Comparison of ENCODE assay signal across 8 mouse cellular contexts in genomic region chr10:79924998-79925784, GRCm38 (mm10). TPM values are rescaled to one million over a fixed set of nuclear protein-coding genes. Genes with fewer than 3 reads are reported as not detected.
DNase-seq lines count a peak whose midpoint lies in the region; ATAC-seq and TF ChIP-seq lines count a peak whose summit lies in the region.

No protein-coding gene starts in this region.

- no peak overlapping the region for H3K4me3 ChIP-seq in embryonic fibroblast, embryonic 13.5 days (ENCODE audit: insufficient read depth, low read length)
- H3K4me3 ChIP-seq in heart, embryonic 12.5 days, result peak overlapping the region; percentile 94; the same call in 1 of the 2 replicates
- peak overlapping the region; percentile 85; the same call in 1 of the 2 replicates for H3K4me3 ChIP-seq in liver, embryonic 12.5 days

- DNase-seq in 416B (ENCODE audit: low read depth), result peak; percentile 88
- peak; percentile 91 for DNase-seq in adrenal gland, postnatal 25 days
- peak; percentile 96 for DNase-seq in kidney, postnatal 10 days
- peak; percentile 97 for DNase-seq in naive thymus-derived CD4-positive, alpha-beta T cell, adult 2 months (ENCODE audit: low read depth)
- DNase-seq in splenic B cell, adult 2 months (ENCODE audit: low read depth, low spot score), result peak; percentile 94

- peak; percentile 94 for TF ChIP-seq CTCF in embryonic fibroblast, embryonic 13.5 days (IDR thresholded peaks at IDR 0.05; ENCODE audit: borderline replicate concordance, insufficient read depth, low read length)

- ATAC-seq in heart, embryonic 12.5 days (ENCODE audit: insufficient number of reproducible peaks, low FRiP score), result no peak
- ATAC-seq in liver, embryonic 12.5 days, result peak; percentile 2; the same call in 1 of the 2 replicates

- peak overlapping the region; percentile 80 for H3K4me2 ChIP-seq in heart, embryonic 12.5 days
- peak overlapping the region; percentile 96 for H3K4me2 ChIP-seq in liver, embryonic 12.5 days

- H3K9ac ChIP-seq in heart, embryonic 12.5 days, result peak overlapping the region; percentile 96; the same call in 1 of the 2 replicates
- peak overlapping the region; percentile 84; the same call in 1 of the 2 replicates for H3K9ac ChIP-seq in liver, embryonic 12.5 days

- H3K36me3 ChIP-seq in heart, embryonic 12.5 days, result 0 out of 2 replicates have a peak, but pooled peaks cover under 1% of the 10 kb centered on the region
- H3K36me3 ChIP-seq in liver, embryonic 12.5 days, result peaks cover 3% of the 10 kb centered on the region; the same call in 1 of the 2 replicates
- no peaks in the 10 kb centered on the region for H3K36me3 ChIP-seq in splenic B cell, adult 2 months (ENCODE audit: control insufficient read depth, insufficient read depth, low read length, poor library complexity, severe bottlenecking)

- H3K27ac ChIP-seq in embryonic fibroblast, embryonic 13.5 days (ENCODE audit: insufficient read depth, low read length), result no peak overlapping the region
- 0 out of 2 replicates have a peak overlapping the region, but pooled peaks have one; percentile 98 for H3K27ac ChIP-seq in heart, embryonic 12.5 days (ENCODE audit: poor library complexity, severe bottlenecking)
- peak overlapping the region; percentile 88 for H3K27ac ChIP-seq in liver, embryonic 12.5 days

- no peak for TF ChIP-seq POLR2A in embryonic fibroblast, embryonic 13.5 days (IDR thresholded peaks at IDR 0.05; ENCODE audit: low read depth, low read length)

- WGBS in heart, embryonic 12.5 days, result 11% methylated on average over 29 of the region's 29 CpGs
- WGBS in liver, embryonic 12.5 days (ENCODE audit: insufficient replicate concordance), result 14% methylated on average over 29 of the region's 29 CpGs

- H3K9me3 ChIP-seq in heart, embryonic 12.5 days (replicated peaks), result no peaks in the 10 kb centered on the region
- H3K9me3 ChIP-seq in liver, embryonic 12.5 days (replicated peaks), result no peaks in the 10 kb centered on the region

- H3K27me3 ChIP-seq in heart, embryonic 12.5 days (replicated peaks), result peaks cover 37% of the 10 kb centered on the region
- peaks cover 36% of the 10 kb centered on the region for H3K27me3 ChIP-seq in liver, embryonic 12.5 days (replicated peaks)
- no peaks in the 10 kb centered on the region for H3K27me3 ChIP-seq in splenic B cell, adult 2 months (ENCODE audit: control insufficient read depth, insufficient read depth, low read length, poor library complexity, severe bottlenecking)

- H3K4me1 ChIP-seq in embryonic fibroblast, embryonic 13.5 days (ENCODE audit: control insufficient read depth, insufficient read depth, low read length), result no peaks in the 10 kb centered on the region
- peaks cover 44% of the 10 kb centered on the region for H3K4me1 ChIP-seq in heart, embryonic 12.5 days (replicated peaks)
- peaks cover 68% of the 10 kb centered on the region for H3K4me1 ChIP-seq in liver, embryonic 12.5 days

RNA-seq across cellular contexts. Expression of gene Arid3a, which starts 1.7 kb away (rescaled TPM):
- total RNA-seq in adrenal gland, postnatal 25 days (2021), result 5.2 and 5.8 TPM in 2 replicates
- 5.2 and 6.0 TPM in 2 replicates for polyA plus RNA-seq in embryonic fibroblast, embryonic 13.5 days (2011; ENCODE audit: insufficient read length, low read depth, missing spikeins)
- polyA plus RNA-seq in heart, embryonic 12.5 days (2016; fragmentation: Nextera tagmentation; extraction: Ambion mirVana), result 6.3 and 8.3 TPM in 2 replicates
- polyA plus RNA-seq in liver, embryonic 12.5 days (2016; fragmentation: Nextera tagmentation; extraction: Ambion mirVana), result 5.6 and 6.4 TPM in 2 replicates

RNA-seq across cellular contexts. Expression of gene R3hdm4, which starts 4.2 kb away (rescaled TPM):
- total RNA-seq in adrenal gland, postnatal 25 days (2021), result 85.5 and 98.9 TPM in 2 replicates
- 66.3 and 86.3 TPM in 2 replicates for polyA plus RNA-seq in embryonic fibroblast, embryonic 13.5 days (2011; ENCODE audit: insufficient read length, low read depth, missing spikeins)
- polyA plus RNA-seq in heart, embryonic 12.5 days (2016; fragmentation: Nextera tagmentation; extraction: Ambion mirVana), result 92.8 and 97.3 TPM in 2 replicates
- 67.5 and 74.1 TPM in 2 replicates for polyA plus RNA-seq in liver, embryonic 12.5 days (2016; fragmentation: Nextera tagmentation; extraction: Ambion mirVana)

RNA-seq across cellular contexts. Expression of gene Kiss1r, which starts 8.4 kb away (rescaled TPM):
- 1.1 and 2.3 TPM in 2 replicates for total RNA-seq in adrenal gland, postnatal 25 days (2021)
- 0.44 TPM in 1 of 2 replicates, not detected in the other for polyA plus RNA-seq in embryonic fibroblast, embryonic 13.5 days (2011; ENCODE audit: insufficient read length, low read depth, missing spikeins)
- 0.45 and 0.55 TPM in 2 replicates for polyA plus RNA-seq in heart, embryonic 12.5 days (2016; fragmentation: Nextera tagmentation; extraction: Ambion mirVana)
- 0.35 and 0.43 TPM in 2 replicates for polyA plus RNA-seq in liver, embryonic 12.5 days (2016; fragmentation: Nextera tagmentation; extraction: Ambion mirVana)

RNA-seq across cellular contexts. Expression of gene Gm26602, which starts 14.5 kb away (rescaled TPM):
- not detected in 2 replicates for total RNA-seq in adrenal gland, postnatal 25 days (2021)
- not detected in 2 replicates for polyA plus RNA-seq in embryonic fibroblast, embryonic 13.5 days (2011; ENCODE audit: insufficient read length, low read depth, missing spikeins)
- 16.8 and 19.3 TPM in 2 replicates for polyA plus RNA-seq in heart, embryonic 12.5 days (2016; fragmentation: Nextera tagmentation; extraction: Ambion mirVana)
- polyA plus RNA-seq in liver, embryonic 12.5 days (2016; fragmentation: Nextera tagmentation; extraction: Ambion mirVana), result 0.98 and 11.0 TPM in 2 replicates

RNA-seq across cellular contexts. Expression of gene Med16, which starts 16.5 kb away (rescaled TPM):
- total RNA-seq in adrenal gland, postnatal 25 days (2021), result 36.0 and 49.2 TPM in 2 replicates
- polyA plus RNA-seq in embryonic fibroblast, embryonic 13.5 days (2011; ENCODE audit: insufficient read length, low read depth, missing spikeins), result 15.2 and 16.1 TPM in 2 replicates
- 48.3 and 50.1 TPM in 2 replicates for polyA plus RNA-seq in heart, embryonic 12.5 days (2016; fragmentation: Nextera tagmentation; extraction: Ambion mirVana)
- 26.6 and 27.4 TPM in 2 replicates for polyA plus RNA-seq in liver, embryonic 12.5 days (2016; fragmentation: Nextera tagmentation; extraction: Ambion mirVana)
